Mouse (Mus musculus): ENCODE results near the gene Gpr119. TPM values are rescaled to one million over a fixed set of nuclear protein-coding genes. Genes with fewer than 3 reads are reported as not detected.

Gpr119 gene
- total RNA-seq (2021): not detected

- intact Hi-C loops (cut with DNase I): no loop called here
- DNase-seq: no peak
Measured at GRCm38 (mm10) chrX:48674171-48674570, at the start of gene Gpr119. Gpr119 (minus strand) TSS chrX:48674478.

- intact Hi-C loops (cut with DNase I): no loop called here
- DNase-seq: no peak
Measured at GRCm38 (mm10) chrX:48712846-48713245, 38.6 kb upstream of the Gpr119 start.

DNA sequence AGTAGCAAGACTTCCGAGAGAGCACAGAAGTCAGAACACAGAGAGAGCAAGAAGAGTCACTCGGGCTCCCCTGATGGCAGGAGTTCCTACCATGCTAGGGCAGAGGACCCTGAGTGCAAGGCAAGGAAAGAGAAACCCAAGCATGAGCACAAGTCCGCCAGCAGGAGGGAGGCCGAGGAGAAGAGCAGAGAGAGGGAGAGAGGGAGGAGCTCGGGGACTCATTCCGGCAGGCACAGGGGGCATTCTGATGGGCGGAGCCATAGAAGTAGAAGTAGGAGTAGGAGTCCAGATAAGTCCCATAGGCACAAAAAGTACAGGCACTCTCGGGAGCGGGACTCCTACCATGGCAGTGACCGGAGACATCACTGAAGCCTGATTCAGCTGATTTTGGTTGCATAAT, 35.4 kb upstream of the Gpr119 start:
- intact Hi-C loops (cut with DNase I): no loop called here
- no peak for DNase-seq

GRCm38 (mm10) chrX:48694864-48695371, 20.6 kb upstream of the Gpr119 start, which contains the start of gene Rbmx2:
Rbmx2 (plus strand) TSS chrX:48695004.
- intact Hi-C loops (cut with DNase I): no loop called here
- peak; percentile 88 to 90 for DNase-seq

DNA sequence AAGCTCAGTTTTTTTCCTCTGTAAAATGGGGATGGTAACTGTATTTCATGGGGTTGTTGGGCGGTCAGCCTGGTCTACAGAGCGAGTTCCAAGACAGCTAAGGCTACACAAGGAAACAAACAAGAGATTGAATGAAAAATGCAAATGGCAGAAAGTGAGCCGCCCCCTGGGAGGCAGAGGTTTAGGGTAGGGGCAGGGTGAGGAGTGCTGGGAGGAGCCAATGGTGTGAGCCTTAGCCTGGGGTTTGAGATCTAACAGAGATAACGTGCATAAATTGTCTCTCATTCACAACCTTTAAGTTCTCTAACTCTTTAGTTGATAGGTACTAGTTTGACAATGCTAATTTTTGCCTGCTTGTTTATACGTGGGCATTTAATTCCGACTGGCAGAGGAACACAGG, 20.2 kb upstream of the Gpr119 start:
- intact Hi-C loops (cut with DNase I): no loop called here
- no peak for DNase-seq

- intact Hi-C loops (cut with DNase I): loop anchor here (10.0 kb wide), 1 partner anchor 621 kb away; no protein-coding TSS in a partner anchor
- DNase-seq: no peak
Measured at GRCm38 (mm10) chrX:48683857-48684256, 9.6 kb upstream of the Gpr119 start.

DNA sequence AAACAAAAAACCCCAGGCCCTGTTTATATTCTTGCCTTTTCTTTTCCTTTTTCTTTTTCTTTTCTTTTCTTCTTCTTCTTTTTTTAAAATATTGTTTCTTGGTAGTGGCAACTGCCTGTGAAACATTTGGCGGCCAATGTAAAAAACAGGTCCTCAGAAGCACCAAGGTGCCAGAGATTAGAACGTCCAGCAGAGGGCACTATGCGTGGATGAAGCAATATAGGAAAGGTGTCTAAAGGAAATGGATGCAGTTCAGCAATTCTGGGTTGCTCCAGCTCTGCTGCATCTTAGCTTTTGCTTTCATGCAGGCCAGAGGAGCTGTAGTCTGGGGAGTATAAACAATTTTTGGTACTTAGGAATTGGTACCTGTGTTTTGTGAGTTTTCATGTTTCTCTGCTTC, 9.2 kb upstream of the Gpr119 start:
- DNase-seq: peak; percentile 43 to 51
- intact Hi-C loops (cut with DNase I): loop anchor here (10.0 kb wide), 1 partner anchor 621 kb away; no protein-coding TSS in a partner anchor

GRCm38 (mm10) chrX:48671714-48672113, 2.6 kb downstream of the Gpr119 start:
- intact Hi-C loops (cut with DNase I): no loop called here
- DNase-seq: no peak

- intact Hi-C loops (cut with DNase I): no loop called here
- no peak for DNase-seq
Measured at GRCm38 (mm10) chrX:48669588-48669987, 4.7 kb downstream of the Gpr119 start.

- no peak for DNase-seq
- intact Hi-C loops (cut with DNase I): no loop called here
Measured at GRCm38 (mm10) chrX:48666807-48667206, 7.5 kb downstream of the Gpr119 start.

GRCm38 (mm10) chrX:48644122-48644521, 30.2 kb downstream of the Gpr119 start:
- intact Hi-C loops (cut with DNase I): no loop called here
- DNase-seq: peak; percentile 20 to 27

DNA sequence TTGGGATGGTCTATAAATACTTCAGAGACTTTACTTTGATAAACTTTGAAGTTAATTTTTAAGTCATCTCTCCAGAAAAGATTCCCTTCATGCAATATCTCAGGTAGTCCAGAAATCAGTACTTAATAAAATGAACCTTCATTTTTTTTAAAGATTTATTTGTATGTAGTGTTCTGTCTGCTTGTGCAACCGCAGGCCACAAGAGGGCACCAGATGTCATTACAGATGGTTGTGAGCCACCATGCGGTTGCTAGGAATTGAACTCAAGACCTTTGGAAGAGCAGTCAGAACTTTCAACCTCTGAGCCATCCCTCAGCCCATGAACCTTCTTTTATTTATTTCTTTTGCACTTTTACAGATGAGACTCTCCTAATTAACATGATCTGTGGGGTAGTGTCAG, 37.2 kb downstream of the Gpr119 start:
- intact Hi-C loops (cut with DNase I): no loop called here
- DNase-seq: no peak

DNA sequence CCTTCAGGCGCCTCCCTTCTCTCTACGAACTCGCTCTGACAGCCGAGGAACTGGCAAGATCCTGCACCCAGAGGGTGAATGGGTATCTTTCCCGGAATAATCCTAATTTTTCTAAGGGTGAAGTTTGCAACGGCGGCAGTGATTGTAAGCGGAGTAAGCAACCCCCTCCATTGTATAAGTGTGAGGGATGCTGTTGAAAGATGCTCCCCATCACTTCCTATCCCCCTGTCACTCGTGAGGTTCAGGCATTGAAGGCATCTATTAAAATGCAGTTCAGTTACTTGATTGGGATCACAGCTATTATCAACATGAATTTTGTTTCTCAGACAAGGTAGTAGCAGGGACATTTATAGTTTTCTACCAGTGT, 50.2 kb downstream of the Gpr119 start:
- intact Hi-C loops (cut with DNase I): no loop called here
- DNase-seq: no peak

DNA sequence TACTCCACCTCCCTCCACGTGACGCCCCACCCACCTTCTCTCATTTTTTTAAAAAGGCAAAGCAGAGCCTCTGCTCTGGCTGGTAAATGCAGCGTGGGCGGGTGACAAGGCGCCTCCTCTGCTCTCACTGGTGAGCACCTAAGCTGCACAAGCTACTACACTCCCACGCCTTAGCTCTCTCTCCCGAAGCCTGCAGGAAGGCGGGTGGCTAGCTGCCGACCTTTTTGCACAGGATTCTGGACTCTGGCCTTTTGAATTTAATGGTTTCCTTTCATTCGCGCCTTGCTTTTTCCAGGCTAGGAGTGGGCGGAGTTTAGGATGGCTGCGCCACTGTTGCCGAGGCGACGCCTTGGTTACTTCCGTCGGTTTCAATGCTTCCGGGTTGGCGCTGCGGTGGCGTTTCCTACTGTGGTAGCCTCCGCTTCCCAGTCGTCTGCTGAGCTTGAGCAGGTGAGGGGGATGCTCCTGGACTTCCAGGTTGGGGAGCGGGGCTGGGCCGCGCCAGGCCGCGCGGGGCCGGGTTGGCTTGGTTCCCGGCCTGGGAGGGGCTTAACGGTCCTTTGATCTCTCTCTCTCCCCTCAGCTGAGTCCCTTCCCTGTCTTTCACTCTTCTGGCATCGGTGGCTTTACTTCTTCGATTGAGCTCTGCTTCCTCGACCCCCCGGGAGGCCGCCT, 50.8 kb downstream of the Gpr119 start, which contains the start of gene Slc25a14:
TSS of gene Slc25a14 (plus strand) at position 35 of the 675 bp plus-strand sequence.
- DNase-seq: peak; percentile 80 to 84
- intact Hi-C loops (cut with DNase I): no loop called here

DNA sequence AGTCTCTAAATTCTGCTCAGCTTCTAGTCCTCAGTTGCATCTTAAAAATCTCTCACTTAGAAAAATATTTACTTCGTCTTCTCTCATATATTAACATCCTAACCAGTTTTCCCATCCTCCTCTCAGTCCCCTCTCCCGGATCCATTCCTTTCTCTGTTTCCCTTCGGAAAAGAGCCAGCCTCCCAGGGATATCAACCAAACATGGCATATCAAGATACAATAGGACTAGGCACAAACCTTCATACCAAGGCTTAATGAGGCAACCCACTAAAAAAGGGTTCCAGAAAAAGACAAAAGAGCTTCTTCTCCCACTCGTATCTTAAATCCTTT, 51.3 kb downstream of the Gpr119 start:
- intact Hi-C loops (cut with DNase I): no loop called here
- no peak for DNase-seq

Small RNA genes within 50 kb of the gene (microRNA-seq; reads per million reads assigned to microRNA genes)
- gene Gm27828: 0 reads per million in 2 experiments

Other genes starting within 250 kb of the Gpr119 start
- gene Elf4, start 211.3 kb downstream of the Gpr119 start, total RNA-seq (2021): 10 to 100 TPM; 15.3 to 16.7 TPM
- 10 to 100 TPM; 92.5 to 97.6 TPM for gene Aifm1, start 160.9 kb downstream of the Gpr119 start, total RNA-seq (2021)
- gene Rab33a, start 155.2 kb downstream of the Gpr119 start, total RNA-seq (2021): under 1 TPM in 1 of 2 experiments, not detected in 1; 0.30 TPM
- gene Zfp280c, start 80.0 kb downstream of the Gpr119 start, total RNA-seq (2021): 10 to 100 TPM; 10.6 to 13.3 TPM
- gene Slc25a14, start 51.1 kb downstream of the Gpr119 start, total RNA-seq (2021): 1 to 10 TPM; 2.5 to 3.3 TPM
- gene Rbmx2, start 20.5 kb upstream of the Gpr119 start, total RNA-seq (2021): 1 to 10 TPM; 3.9 to 4.6 TPM
- gene Gm595, start 203.2 kb upstream of the Gpr119 start, total RNA-seq (2021): not detected